Mouse (Mus musculus) spleen, postnatal 4 days (tissue): ENCODE results near the gene Adal.

Experiments used
- DNase-seq, 2 experiments: peaks; one replicate each; pipeline ENCODE4 v3.0.0; 2022; ENCODE audit warnings: low spot score in 2 of 2

The Adal gene

GRCm38 (mm10) chr2:121178828-121179479 is 38.7 kb downstream of the Adal start:
- no peak for DNase-seq

DNA sequence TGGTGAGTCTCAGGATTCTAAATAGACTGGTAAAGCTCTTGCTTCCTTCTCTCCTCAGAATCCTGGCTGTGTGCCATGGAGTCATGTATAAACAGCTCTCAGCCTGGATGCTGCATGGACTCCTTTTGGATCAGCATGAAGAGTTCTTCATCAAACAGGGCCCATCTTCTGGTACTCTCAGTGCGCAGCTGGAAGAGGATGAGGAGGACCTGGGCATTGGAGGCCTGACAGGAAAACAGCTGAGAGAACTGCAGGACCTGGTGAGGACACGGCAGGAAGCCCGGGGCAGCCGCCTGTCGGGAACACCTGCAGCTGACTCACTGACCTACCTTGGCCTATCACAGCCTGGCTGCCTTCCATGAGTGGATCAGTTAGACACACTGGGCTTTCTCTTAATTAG is 43.2 kb downstream of the Adal start:
- peak in 1 of 2 experiments; percentile 56 for DNase-seq

GRCm38 (mm10) chr2:121184142-121184541 is 43.9 kb downstream of the Adal start:
- no peak for DNase-seq

- DNase-seq: peak in 1 of 2 experiments; percentile 43
These were observed 48.3 kb downstream of the Adal start for GRCm38 (mm10) chr2:121188530-121188929.

DNA sequence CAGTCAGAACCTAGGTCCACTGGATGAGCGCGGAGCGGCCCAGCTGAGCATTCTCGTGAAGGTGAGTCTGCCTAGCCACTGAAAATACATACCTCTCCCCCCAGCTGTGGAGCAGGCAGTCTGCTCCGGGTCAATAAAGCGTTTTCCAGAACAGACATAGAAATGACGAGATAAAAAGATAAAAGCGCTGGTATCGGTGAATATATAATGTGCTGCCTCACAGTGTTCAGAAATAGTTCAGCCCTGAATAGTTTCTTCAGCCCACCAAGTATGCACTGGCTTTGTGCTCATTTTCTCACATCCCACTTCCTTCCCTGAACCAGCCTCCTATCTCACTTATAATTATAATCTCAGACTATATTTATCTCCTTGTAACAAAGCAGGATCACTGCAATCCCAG is 55.2 kb downstream of the Adal start:
- no peak for DNase-seq

- no peak for DNase-seq
These were observed 64.0 kb downstream of the Adal start for GRCm38 (mm10) chr2:121204276-121204675.
